Mouse (Mus musculus) liver, embryonic 11.5 days (tissue): Measurements from ENCODE around the gene Churc1. TPM values are rescaled to one million over a fixed set of nuclear protein-coding genes. Genes with fewer than 3 reads are reported as not detected.

Experiments used
- ATAC-seq: fragments of 200-750 bp; cut with Nextera tagmentation; replicated peaks from 2 replicates; pipeline ENCODE4 v1.8.0; 2017; ENCODE audit warnings: moderate number of reproducible peaks, mild to moderate bottlenecking, moderate TSS enrichment, moderate library complexity; ENCODE audit not compliant: low FRiP score
- DNase-seq: peaks from one replicate; pipeline ENCODE4 v3.0.0-alpha.2; 2017; ENCODE audit warnings: low spot score
- H3K27ac ChIP-seq: fragments of 300-500 bp; sonication (generic); 2 replicates; pipeline ENCODE4 v1.5.1; 2014; ENCODE audit warnings: mild to moderate bottlenecking, low read depth, low read length, control low read depth
- H3K27me3 ChIP-seq: fragments of 300-500 bp; sonication (generic); replicated peaks from 2 replicates; pipeline ENCODE4 v1.6.1; 2014; ENCODE audit warnings: low read length, mixed read lengths; ENCODE audit not compliant: control insufficient read depth, insufficient read depth
- H3K36me3 ChIP-seq: fragments of 300-500 bp; sonication (generic); 2 replicates; pipeline ENCODE4 v1.6.1; 2014; ENCODE audit warnings: mild to moderate bottlenecking, low read length, moderate library complexity, mixed read lengths; ENCODE audit not compliant: control insufficient read depth, insufficient read depth
- H3K4me1 ChIP-seq: fragments of 300-500 bp; sonication (generic); replicated peaks from 2 replicates; pipeline ENCODE4 v1.6.1; 2014; ENCODE audit warnings: low read length, mixed read lengths; ENCODE audit not compliant: control insufficient read depth, insufficient read depth
- H3K4me2 ChIP-seq: fragments of 300-500 bp; sonication (generic); 2 replicates; pipeline ENCODE4 v1.6.1; 2014; ENCODE audit warnings: mild to moderate bottlenecking, control low read depth, moderate library complexity
- H3K4me3 ChIP-seq: fragments of 300-500 bp; sonication (generic); 2 replicates; pipeline ENCODE4 v1.5.1; 2014; ENCODE audit warnings: low read depth, low read length, control low read depth
- H3K9ac ChIP-seq: fragments of 300-500 bp; sonication (generic); 2 replicates; pipeline ENCODE4 v1.6.1; 2014; ENCODE audit warnings: low read depth, low read length, control low read depth
- H3K9me3 ChIP-seq: fragments of 300-500 bp; sonication (generic); 2 replicates; pipeline ENCODE4 v1.6.1; 2016; ENCODE audit warnings: low read length, inconsistent platforms, mixed read lengths; ENCODE audit not compliant: control insufficient read depth
- WGBS: fragments of 180-500 bp; shearing (Covaris S2); extraction: QIAGEN DNeasy Blood & Tissue Kit; methylation state at CpG from one replicate; pipeline ENCODE4 v1.1.7; 2014; 5-methylcytosine and 5-hydroxymethylcytosine counted together
- polyA plus RNA-seq: library from polyadenylated mRNA; unstranded; fragments of >200 nt; fragmentation: Nextera tagmentation; extraction: Ambion mirVana; gene quantifications from 2 replicates; pipeline ENCODE4 v1.2.1, GENCODE M21; 2014

The Churc1 gene
- polyA plus RNA-seq, 1 experiment from 2014 or later = 154 TPM

- Histone ChIP-seq H3K4me3 (no peak overlapping the region), H3K9me3 (no peaks in the 10 kb centered on the region), H3K27me3 (no peaks in the 10 kb centered on the region), H3K36me3 (no peaks in the 10 kb centered on the region), H3K4me1 (no peaks in the 10 kb centered on the region), H3K27ac (no peak overlapping the region), H3K4me2 (no peak overlapping the region), H3K9ac (no peak overlapping the region)
- no peak for ATAC-seq
- 48% methylated on average over 7 of the region's 7 CpGs for WGBS
- no peak for DNase-seq
Observed at GRCm38 (mm10) chr12:76803700-76804252, 38.4 kb downstream of the Churc1 start.

DNA sequence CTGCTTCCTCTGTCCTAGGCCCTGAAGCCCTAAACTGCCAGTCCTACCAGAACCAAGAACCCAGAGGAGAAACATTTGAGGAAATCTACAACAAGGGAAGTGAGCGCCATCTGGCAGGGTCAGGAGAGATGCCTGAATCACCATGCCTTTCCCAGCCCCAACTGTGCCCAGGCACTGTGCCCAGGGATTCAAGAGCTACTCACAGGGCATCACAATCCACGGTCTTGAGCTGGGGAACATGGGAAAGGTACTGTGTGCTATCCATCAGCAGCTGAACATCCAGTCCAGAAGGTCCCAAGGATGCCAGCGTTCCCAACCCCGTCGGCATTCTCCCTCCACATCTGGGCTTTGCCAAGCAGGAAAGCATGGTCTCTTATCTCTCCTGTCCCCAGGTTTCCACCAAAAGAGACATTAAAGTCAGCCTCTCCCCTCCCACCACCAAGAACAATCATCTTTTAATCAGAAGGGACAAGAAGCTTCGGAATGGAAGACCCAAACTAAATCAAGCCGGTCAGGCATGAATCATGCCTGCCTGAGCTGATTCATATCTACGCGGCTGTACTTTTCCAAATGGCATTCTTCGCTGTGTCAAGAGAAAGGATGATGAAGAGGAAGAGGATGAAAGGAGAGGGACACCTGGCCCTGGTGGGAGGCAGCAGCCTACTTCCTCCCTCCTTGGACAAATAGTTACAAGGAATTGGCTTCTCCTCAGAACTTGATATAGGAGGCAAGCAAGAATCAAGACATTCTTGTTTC, 39.9 kb downstream of the Churc1 start:
- Histone ChIP-seq H3K36me3 (no peaks in the 10 kb centered on the region), H3K27me3 (no peaks in the 10 kb centered on the region), H3K4me2 (no peak overlapping the region), H3K9me3 (no peaks in the 10 kb centered on the region), H3K4me1 (no peaks in the 10 kb centered on the region), H3K27ac (no peak overlapping the region), H3K4me3 (no peak overlapping the region), H3K9ac (no peak overlapping the region)
- DNase-seq (no peak), ATAC-seq (no peak)
- WGBS = 82% methylated on average over 10 of the region's 10 CpGs

- 82% methylated on average over 10 of the region's 10 CpGs for WGBS
Observed at GRCm38 (mm10) chr12:76807796-76808195, 42.5 kb downstream of the Churc1 start.

DNA sequence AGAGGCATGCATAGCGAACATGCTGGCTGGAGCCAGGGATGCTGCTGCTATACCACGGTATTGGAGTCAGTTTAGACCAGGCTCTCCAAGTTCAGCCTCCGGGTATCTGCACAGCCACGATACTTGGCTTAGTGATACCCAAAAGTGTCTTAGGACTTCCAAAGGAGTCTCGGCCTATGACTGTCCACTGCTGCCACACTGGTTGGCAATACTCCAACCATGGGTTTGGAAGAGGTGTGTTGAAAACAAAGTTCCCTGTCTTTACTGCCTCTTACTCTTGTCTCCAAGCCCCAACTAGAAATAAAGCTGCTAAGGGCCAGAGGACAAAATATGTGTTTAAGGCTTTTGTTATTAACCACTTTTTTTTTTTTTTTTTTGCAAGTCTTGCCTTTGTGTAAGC, 45.2 kb downstream of the Churc1 start:
- no peak for ATAC-seq
- DNase-seq = no peak
- Histone ChIP-seq H3K9ac (no peak overlapping the region), H3K4me3 (no peak overlapping the region), H3K4me2 (no peak overlapping the region), H3K9me3 (no peaks in the 10 kb centered on the region), H3K36me3 (no peaks in the 10 kb centered on the region), H3K27me3 (0 out of 2 replicates have a peak, but pooled peaks cover 2% of the 10 kb centered on the region), H3K4me1 (no peaks in the 10 kb centered on the region), H3K27ac (no peak overlapping the region)
- 84% methylated on average over 5 of the region's 5 CpGs for WGBS

More at GRCm38 (mm10) chr12:76807796-76808195, 42.5 kb downstream of the Churc1 start:
- Histone ChIP-seq H3K27me3 (no peaks in the 10 kb centered on the region), H3K36me3 (no peaks in the 10 kb centered on the region), H3K27ac (no peak overlapping the region), H3K9me3 (no peaks in the 10 kb centered on the region), H3K9ac (no peak overlapping the region), H3K4me1 (no peaks in the 10 kb centered on the region), H3K4me2 (no peak overlapping the region), H3K4me3 (no peak overlapping the region)
- DNase-seq (no peak), ATAC-seq (no peak)

DNA sequence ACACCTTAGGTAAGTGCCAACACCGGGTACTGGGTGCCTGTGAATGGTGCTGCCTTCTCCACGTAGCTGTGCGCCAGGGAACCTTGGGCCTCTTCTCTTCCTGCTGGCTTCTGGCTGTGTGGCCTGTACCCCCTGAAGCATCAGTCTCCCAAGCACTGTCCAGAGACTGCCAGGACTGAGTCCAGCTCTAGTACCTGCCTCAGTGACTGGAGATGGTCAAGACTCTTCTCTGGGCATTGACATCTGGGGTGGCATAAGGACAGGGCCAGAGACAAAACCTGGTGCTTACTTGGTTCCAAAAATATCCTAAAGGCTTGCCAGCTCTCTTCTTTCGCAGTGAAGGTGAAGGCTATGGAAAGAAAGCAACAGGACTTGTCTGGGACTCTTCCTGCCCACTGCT, 45.7 kb downstream of the Churc1 start:
- H3K27ac ChIP-seq = no peak overlapping the region
- H3K36me3 ChIP-seq = no peaks in the 10 kb centered on the region
- 85% methylated on average over 4 of the region's 4 CpGs for WGBS
- DNase-seq (no peak), ATAC-seq (no peak)
- H3K4me3 ChIP-seq = no peak overlapping the region
- H3K9ac ChIP-seq = no peak overlapping the region
- 0 out of 2 replicates have a peak, but pooled peaks cover 2% of the 10 kb centered on the region for H3K27me3 ChIP-seq
- H3K4me1 ChIP-seq = no peaks in the 10 kb centered on the region
- no peaks in the 10 kb centered on the region for H3K9me3 ChIP-seq
- no peak overlapping the region for H3K4me2 ChIP-seq

GRCm38 (mm10) chr12:76813543-76813942, 48.2 kb downstream of the Churc1 start:
- WGBS = 40% methylated on average over 10 of the region's 10 CpGs
- Histone ChIP-seq H3K9ac (no peak overlapping the region), H3K4me3 (no peak overlapping the region), H3K9me3 (no peaks in the 10 kb centered on the region), H3K27ac (no peak overlapping the region), H3K36me3 (no peaks in the 10 kb centered on the region), H3K4me1 (no peaks in the 10 kb centered on the region), H3K27me3 (0 out of 2 replicates have a peak, but pooled peaks cover 5% of the 10 kb centered on the region), H3K4me2 (no peak overlapping the region)
- no peak for DNase-seq
- no peak for ATAC-seq

DNA sequence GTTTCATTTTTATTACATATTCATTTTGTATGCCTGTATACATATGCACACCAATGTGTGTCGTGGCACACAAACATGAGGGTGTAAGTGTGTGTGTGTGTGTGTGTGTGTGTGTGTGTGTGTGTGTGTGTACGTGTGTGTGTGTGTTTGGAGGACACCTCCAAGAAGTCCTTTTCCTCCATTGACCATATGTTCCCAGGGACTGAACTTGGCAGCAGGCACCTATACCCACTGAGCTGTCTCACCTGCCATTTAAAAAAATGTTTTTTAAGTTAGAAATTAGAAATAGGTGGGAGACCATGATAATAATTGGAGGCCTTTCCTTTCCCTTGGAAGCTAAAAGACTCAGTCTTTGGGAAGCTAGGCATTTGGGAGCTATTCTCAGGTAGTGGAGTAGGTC, 48.8 kb downstream of the Churc1 start:
- Histone ChIP-seq H3K4me3 (no peak overlapping the region), H3K27ac (no peak overlapping the region), H3K4me1 (no peaks in the 10 kb centered on the region), H3K4me2 (no peak overlapping the region), H3K9me3 (no peaks in the 10 kb centered on the region), H3K36me3 (no peaks in the 10 kb centered on the region), H3K9ac (no peak overlapping the region), H3K27me3 (peaks cover 8% of the 10 kb centered on the region; the same call in 1 of the 2 replicates)
- ATAC-seq (no peak), DNase-seq (no peak)
- WGBS = 78% methylated on average over 2 of the region's 2 CpGs

DNA sequence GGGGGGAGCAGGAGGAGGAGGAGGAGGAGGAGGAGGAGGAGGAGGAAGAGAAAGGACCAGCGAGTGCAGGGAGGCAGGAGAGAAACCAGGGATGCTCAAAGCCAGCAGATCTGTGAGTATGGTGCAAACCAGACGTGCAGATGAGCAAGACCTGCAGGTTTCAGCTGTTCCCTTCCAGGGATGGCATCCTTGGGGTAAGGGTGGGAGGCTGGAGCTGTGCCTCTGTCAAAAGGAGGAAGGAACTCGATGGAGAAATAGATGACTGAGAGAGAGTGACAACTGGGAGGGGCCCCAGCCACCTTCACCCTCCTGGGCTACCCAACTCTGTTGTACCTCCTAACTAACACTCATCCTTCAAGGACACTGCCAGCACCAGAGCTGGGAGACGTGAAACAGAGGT, 51.4 kb downstream of the Churc1 start:
- Histone ChIP-seq H3K4me1 (no peaks in the 10 kb centered on the region), H3K4me2 (no peak overlapping the region), H3K4me3 (no peak overlapping the region), H3K9me3 (no peaks in the 10 kb centered on the region), H3K27ac (no peak overlapping the region), H3K36me3 (no peaks in the 10 kb centered on the region), H3K9ac (no peak overlapping the region), H3K27me3 (peaks cover 32% of the 10 kb centered on the region)
- ATAC-seq = no peak
- DNase-seq = no peak
- WGBS = 42% methylated on average over 4 of the region's 4 CpGs

DNA sequence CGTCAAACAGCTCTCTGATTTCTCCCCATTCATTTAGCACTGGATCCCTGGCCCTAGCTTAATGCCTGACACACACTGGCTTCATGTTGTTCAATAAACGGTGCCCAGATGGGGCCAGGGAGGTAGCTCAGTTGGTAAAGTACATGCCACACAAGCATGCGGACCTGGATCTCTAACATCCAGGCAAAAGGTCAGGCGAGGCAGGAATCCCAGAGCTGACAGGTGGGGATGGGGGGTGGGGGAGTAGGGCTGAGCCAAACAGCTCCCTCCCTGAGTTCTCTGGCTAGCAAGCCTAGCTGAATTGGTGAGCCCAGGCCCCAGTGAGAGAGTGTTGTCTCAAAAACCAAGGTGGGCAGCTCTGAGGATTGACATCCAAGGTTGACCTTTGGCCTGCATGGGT, 51.8 kb downstream of the Churc1 start:
- ATAC-seq = no peak
- Histone ChIP-seq H3K36me3 (no peaks in the 10 kb centered on the region), H3K4me2 (no peak overlapping the region), H3K27ac (no peak overlapping the region), H3K4me1 (no peaks in the 10 kb centered on the region; the same call in 1 of the 2 replicates), H3K9ac (no peak overlapping the region), H3K9me3 (no peaks in the 10 kb centered on the region), H3K4me3 (no peak overlapping the region), H3K27me3 (peaks cover 37% of the 10 kb centered on the region)
- 54% methylated on average over 4 of the region's 4 CpGs for WGBS
- no peak for DNase-seq
